Mouse (Mus musculus): Measurements from ENCODE around the gene Rpn1.

The Rpn1 gene

DNA sequence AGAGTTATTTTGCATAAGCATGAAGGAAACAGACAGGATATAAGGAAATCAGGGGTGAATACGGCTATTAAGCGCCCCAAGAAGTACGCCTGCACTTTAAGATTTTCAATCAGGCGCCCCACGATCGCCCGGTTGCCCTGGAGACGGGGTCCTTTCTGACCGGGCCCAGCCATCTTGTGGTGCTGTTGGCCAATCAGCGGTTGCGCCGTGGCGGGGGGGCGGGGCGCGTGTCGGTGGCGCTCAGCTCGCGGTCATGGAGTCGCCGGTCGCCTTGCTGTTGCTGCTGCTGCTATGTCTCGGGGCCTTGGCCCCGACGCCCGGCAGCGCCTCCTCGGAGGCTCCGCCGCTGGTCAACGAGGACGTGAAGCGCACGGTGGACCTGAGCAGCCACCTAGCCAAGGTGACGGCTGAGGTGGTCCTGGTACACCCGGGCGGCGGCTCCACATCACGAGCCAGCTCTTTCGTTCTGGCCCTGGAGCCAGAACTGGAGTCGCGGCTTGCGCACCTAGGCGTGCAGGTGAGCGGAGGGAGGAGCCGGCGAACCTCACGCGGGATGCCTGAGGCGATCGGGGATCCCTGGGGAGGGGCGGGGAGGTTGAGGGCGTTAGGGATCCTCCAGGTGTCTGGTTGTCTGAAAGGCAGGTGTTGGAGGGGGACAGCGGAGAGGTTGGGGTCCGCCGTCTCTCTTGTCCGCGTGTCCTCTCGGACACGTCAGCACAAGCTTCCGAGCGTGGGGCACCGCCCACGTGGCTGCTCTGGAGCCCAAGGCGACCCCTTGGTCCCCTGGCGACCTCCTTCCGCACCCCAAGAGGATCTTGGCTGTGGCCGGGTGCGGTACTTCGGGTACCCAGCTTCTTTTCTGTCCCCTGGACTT lies at the start of gene Rpn1:
TSS of gene Rpn1 (plus strand) at position 205 of the 874 bp plus-strand sequence.
- peak; percentile 96 to 98 for DNase-seq (ENCODE audit: low spot score in 2 of 2)

DNA sequence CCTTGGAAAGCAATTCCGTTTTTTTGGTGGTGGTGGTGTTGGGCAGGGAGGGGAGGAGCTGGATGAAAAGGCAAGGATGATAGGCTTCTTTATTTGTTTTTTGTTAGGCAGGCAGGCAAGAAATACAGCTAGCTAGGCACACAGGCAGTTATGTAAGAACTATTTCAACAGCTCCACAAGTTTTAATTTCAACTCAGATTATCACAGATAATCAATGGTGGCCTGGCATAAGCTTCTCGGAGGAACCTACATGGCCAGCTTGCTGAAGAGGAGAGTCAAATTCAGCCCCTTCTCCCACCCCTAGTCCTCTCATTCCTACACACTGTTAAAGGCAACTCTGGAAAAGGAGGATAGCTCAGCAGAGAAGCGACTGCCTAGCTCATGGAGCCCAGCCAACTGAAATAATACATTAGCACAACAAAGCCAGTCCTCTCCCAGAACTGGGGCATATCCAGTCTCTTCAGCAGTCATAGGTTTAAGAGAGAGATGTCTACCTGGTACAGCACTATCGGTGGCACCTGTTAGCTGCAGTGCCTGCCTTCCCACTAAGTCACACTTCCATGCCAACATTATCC lies 46.7 kb upstream of the Rpn1 start:
- no peak for DNase-seq (ENCODE audit: low spot score in 2 of 2)

DNA sequence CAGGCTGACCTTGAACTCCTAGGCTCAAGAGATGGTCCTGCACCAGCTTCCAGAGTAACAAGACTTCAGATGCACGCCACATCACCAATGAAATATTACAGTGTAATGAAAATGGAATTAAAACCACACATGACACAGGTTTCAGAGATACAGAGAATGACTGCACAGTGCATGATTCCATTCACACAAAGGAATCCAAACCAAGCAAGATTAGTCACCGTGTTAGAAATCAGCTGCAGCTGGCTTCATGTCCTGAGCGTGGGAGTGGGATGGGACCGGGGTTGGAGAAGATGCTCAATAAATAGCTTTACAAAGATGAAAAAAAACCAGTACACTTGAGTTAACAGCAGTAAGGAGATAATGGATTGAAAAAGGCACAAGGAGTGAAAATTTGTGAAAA lies 44.9 kb upstream of the Rpn1 start:
- no peak for DNase-seq (ENCODE audit: low spot score in 2 of 2)

DNA sequence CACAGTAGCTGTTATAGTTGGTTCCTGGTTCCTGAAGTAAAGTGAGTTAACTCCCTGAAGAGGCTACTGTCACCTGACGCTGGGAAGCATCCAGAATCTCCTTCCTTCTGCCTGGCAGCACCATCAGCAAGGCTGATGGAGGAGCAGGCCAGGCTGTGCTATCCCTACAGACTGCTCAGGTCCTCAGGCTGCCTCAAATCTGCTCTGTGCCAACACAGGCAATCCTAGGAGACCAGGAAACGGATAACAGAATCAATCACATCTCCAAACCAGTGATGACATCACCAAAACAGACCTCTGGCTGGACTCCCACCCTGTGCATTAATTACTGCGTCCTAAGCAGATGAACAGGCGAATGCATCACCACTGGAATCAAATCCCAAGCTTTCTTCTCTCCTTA lies 43.1 kb upstream of the Rpn1 start:
- no peak for DNase-seq (ENCODE audit: low spot score in 2 of 2)

DNA sequence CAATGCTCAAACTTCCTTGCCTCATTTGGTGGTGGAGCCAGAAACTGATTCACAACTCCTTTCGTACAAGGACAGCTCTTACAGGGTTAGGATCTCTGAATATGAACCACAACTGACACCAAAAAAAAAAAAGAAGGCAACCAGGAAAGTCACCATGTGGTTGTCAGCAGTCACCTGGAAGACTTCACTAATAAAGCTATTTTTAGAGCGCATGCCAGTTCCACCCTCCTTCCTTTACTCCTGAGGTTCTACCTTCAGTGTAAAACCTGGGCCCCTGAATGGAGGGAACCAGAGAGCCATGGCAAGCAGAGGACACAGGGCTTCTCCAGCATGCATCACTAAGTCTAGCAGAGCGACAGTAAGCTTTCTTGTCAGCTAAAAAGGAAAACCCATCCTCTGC lies 41.9 kb upstream of the Rpn1 start:
- DNase-seq (ENCODE audit: low spot score in 2 of 2), result no peak

DNA sequence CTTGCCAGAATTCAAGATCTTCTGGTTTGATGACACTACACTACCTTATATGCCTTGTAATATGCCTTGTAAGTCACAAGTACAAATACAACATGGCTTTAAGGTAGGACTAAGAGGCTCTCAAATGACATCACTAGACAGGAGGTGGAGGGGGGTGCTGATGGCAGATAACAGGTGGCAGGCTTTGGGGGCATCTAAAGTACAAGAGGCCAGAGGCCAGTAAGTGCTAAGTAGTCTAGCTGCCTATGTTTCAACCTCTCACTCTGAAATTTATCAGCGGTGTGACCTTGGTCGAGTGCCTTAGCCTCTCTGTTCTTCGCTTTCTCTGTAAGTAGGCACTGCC lies 40.1 kb upstream of the Rpn1 start:
- DNase-seq (ENCODE audit: low spot score in 2 of 2), result no peak

DNA sequence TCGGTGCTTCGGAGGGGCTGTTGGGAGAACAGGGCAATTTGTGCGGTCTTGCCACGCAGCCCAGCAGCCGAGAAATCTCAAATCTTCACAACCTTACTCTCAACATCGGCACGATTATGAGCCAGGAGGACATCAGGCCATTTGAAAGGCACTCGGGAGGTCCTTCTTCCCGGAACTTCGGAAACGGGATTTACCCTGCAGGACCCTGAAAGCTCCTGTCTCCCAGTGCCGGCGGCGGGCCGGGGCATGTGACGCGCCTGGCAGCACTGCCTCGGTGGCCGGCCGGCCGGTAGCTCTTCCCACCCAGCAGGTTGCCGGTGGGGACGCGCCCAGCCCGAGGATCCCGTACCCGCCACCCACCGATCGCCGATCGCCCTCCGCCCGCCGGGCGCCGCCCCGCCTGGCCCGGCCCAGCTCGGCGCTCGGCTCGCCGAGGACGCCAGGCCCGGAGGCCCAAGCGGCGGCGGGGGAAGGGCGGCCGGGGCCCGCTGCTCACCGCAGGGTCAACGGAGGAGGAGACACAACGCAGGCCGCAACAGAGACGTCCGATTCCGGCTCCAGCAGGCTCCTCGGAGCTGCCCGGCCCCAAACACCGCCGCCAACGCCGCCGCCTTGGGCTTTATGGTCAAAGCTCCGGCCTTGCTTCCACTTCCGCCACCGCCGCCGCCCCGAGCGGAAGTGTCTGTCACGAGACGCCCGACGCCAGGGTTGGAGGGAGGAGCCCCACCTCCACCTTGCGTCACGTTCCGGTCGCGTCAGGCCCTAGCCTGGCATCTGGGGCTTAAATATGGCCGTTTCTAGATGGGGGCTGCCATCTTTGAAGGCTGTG lies 39.5 kb upstream of the Rpn1 start, which contains the start of gene Rab7:
TSS of gene Rab7 (minus strand) at position 694 of the 829 bp plus-strand sequence.
- peak; percentile 86 to 91 for DNase-seq (ENCODE audit: low spot score in 2 of 2)

DNA sequence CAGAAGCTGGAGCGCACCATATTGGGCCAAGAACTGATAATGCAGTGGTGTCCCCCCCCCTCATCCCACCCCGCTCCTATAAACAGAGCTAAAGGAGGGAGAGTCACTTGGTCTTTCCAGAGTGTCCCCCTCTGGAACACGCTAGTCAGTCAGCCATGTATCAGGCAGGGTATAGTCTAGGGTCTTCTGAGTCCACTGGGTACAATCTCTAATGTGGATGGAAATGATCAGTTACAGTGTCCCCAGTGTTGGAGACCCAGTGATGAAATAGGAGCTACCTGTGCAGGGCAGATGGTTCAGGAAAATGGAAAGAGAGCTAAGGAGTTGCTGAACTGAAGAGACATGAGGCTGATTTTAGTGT lies 38.9 kb upstream of the Rpn1 start:
- DNase-seq (ENCODE audit: low spot score in 2 of 2), result no peak

DNA sequence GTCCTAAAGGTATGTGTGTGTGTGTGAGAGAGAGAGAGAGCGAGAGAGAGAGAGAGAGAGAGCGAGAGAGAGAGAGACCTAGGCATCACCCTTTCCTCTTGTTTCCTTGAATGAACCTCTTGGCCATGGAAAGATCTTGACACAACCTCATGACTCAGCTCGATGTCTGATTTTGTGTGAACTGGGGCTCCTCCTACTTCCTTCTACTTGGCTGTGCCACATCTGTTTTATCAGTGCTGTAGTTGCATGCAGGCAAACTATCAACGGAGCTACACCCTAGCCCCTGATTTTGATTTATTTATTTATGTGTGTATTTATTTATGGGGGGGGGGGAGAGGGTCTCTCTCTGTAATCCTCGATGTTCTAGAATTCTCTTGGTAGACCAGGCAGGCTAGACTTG lies 36.4 kb upstream of the Rpn1 start:
- no peak for DNase-seq (ENCODE audit: low spot score in 2 of 2)

DNA sequence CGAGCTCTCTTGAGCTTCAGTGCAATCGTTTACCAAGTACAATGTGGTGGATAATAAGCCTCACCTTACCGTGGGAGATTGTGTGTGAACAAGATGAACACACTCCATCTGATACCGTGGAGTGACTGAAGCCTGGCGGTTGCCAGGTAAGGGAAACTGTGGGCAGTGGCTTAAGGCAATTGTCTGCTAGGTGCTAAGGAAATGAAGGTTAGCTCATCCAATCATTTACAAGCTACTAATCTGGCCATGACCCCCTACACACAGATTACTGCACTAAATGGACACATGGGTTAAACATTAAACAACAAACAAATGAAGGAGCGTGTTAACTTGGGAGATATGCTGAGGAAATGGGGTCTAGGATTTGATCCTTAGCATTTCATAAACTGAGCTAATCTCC lies 35.3 kb upstream of the Rpn1 start:
- no peak for DNase-seq (ENCODE audit: low spot score in 2 of 2)

DNA sequence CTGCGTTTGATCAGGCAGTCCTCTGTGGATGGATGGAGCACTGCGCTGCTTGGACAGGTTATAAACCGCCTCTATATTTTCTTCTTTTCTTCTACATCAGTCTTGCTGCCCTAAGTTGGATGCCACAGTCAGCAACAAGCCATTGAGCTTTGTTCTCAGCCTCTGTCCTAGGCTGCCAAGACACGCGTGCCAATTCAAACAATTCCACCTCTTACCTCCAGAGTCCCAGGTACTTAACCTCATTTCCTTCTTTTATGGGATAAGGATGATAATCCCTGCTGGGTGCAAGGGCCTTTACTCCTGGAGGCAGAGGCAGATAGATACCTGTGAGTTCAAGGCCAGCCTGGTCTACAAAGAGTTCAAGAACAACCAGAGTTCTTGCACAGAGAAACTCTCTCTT lies 33.1 kb upstream of the Rpn1 start:
- no peak for DNase-seq (ENCODE audit: low spot score in 2 of 2)

DNA sequence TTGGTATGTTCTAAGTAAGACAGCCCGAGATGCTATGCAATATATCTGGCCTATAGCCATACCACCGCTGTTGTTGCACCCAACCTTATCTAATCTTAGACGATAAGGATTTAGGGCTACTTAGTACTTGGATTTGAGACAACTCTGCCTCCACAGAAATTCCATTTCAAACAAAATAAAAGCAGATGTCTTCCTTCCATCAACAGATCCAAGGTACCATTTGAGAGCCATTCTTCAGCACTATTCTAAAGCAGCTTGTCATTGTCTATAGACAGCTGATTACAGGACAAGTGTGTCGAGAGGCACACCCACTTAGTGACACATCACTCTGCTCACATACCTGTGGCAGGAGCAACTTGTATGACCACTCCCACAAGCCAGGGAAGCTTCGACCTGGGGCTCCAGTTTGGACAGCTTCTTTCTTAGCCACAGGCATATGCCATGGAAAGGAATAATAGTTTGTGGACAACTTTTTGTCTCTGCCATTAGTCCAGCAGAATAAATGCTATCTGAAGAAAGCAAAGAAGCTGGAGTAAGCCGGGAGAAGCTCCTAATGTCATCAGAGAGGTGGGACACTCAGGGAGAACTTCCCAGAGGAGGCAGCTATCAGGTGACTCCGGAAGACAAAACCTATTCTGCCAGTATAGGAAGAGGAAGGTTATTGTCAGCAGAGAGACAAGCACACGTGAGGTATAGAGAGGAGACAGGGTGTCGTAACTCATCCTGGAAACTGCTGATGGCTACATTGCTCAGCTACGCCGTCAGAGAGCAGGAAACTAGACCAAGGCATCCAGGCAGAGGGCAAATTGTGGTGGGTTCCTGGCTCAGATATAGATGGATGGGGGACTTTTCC lies 30.8 kb upstream of the Rpn1 start:
- DNase-seq (ENCODE audit: low spot score in 2 of 2), result no peak

DNA sequence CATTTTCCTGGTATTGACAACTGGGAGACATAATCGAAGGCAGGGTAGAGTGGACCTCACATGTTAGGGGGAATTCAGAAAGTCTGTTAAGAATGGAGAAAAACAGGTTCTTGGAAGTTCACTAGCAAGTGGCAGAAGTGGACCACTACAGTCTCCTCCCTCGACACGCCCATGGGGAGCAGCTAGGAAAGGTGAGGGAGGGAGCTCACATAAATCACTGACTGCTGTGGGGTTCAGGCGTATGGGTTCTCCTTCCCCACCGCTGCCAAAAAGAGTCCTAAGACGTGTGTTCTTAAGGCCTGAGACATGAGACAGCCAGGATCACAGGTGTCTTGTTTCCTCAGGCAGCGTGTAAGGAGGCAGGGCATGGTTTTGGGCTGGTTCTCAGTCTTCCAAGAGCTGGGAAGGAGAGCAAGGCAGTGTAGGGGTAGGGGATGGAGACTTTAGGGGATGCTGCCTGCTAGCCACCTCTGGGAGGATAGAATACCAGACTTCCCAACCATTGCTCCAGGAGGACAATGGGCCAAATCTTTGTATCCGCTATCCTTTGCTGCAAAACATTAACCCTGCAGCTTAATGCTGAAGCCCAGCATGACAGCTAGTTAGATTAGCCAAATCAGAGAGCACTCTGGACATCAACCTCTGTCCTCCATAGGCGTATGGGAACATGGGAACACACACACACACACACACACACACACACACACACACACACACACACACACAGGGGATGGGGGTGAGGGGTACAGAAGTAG lies 30.0 kb upstream of the Rpn1 start:
- DNase-seq (ENCODE audit: low spot score in 2 of 2), result no peak

DNA sequence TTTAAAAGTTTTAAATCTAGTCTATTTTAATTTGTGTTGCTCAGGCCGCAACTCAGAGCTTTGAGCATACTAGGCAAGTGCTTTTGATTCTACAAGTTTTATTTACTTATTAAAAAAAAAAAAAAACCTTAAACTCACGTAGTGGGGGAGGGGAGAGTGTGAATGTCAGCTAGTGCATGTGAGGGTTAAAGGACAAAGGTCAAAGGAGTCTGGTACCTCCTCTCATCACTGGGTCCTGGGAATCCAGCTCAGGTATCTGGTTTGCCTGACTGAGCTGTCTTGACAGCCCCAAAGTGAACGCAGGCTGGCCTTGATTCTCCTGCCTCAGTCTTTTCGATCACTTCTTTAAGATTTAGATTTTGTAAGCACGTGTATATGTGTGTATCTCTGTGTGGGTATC lies 28.6 kb upstream of the Rpn1 start:
- no peak for DNase-seq (ENCODE audit: low spot score in 2 of 2)

DNA sequence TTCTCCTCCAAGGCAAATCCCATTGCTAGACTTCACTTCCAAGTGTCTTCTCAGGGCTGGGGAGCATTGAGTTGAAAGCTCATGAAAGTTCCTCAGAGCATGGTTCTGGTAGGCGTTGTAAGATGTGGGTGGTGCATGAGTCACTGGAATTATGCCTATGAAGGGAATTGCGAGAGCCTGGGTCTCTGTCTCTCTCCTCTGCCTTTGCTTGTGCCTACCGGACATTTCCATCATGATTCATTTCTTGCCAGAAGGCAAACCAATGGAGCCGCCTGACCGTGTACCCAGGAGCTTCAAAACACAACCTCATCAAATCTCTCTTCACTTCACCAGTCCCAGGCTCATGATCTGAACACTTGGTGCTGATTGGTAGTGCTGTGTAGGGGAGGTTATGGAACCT lies 27.4 kb upstream of the Rpn1 start:
- DNase-seq (ENCODE audit: low spot score in 2 of 2), result peak in 1 of 2 experiments; percentile 16

DNA sequence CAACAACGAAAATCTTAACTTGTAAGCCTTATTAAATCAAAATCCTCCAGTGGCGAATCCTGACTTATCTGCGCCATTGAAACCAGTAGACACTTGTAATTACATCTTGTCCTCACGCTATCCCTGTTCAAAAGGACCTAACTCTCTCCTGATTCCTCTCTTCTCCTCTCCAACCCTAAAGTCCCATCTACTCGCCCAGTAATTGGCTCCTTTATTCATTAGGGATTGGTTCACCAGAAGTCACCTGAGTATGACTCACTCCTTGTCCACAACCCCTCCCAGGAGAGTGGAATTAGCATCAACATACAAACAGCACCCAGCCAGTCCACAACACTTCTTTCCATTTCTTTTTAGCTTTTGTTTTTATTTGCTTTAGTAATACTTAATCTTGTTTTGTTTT lies 24.4 kb upstream of the Rpn1 start:
- DNase-seq (ENCODE audit: low spot score in 2 of 2), result no peak

DNA sequence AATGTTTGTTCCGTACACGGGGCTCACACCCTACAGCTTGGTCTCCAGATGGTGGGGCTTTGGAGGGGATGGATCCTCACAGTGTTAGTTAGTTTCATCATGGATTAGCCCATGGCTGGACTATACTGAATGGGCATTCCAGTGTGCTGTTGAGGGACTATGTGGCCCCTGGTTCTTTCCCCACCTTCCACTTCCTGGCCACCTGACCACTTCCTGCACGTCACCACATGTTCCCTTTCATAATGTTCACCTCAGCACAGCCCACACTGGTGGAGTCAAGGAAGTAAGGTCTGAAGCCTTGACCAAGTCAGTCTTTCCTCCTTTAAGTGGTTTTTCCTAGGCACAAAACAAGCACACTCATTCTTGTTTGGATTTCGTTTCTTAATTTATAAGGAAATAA lies 23.7 kb upstream of the Rpn1 start:
- no peak for DNase-seq (ENCODE audit: low spot score in 2 of 2)

DNA sequence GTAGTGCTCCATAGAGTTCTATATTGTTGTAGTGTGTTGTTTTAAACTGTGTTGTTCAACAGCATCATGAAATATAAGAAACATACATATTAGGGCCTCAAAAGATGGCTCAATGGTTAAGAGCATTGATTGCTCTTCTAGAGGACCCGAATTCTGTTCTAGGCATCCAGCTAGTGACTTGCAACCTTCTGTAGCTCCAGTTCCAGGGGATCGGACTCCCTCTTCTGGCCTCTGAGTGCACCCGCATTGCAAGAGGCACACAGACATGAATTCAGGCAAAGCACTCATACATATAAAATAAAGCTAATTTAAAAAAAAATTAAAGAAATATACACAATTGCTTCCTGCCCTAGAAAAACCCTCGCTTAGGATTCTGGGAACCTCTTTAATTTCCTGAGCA lies 22.9 kb upstream of the Rpn1 start:
- no peak for DNase-seq (ENCODE audit: low spot score in 2 of 2)

DNA sequence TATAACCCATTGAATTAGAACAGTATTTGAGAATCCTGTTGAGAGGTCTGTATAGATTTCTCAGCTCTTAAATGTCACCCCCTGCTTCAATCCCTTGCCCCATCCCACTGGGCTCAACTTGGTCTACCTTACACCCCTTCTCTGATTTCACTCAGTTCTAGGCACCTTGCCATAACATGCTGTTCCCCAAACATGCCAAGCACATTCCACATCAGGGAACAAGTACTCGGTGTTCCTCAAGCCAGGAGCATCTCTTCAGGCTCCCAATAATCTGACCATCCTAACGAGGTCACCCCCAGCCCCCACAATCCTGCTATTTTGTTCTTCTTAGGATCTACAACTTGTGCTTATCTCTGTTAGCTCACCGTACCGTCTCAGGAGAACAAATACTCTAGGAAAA lies 21.9 kb upstream of the Rpn1 start:
- no peak for DNase-seq (ENCODE audit: low spot score in 2 of 2)

DNA sequence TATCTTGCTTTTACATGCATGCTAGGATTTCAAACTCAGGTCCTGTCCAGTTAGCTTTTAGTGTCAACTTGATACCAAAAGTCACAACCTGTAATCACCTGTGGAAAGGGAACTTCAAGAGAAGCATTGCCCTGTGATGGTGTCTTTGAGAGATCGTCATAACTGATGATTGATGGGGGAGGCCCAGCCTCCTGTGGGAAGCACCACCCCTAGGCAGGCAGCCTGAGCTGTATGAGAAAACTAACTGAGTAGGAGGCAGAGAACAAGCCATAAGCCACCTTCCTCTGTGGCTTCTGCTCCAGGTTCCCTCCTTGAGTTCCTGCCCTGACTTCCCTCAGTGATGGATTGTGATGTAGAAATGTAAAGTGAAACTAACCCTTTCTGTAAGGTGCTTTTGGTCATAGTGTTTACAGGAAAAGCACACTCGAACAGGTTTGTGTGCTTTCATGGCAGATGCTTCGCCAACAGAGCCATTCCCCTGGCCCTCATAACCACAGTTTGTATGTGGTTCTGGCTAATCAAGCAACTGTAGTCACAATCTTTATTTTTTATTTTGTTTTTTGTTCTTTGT lies 20.1 kb upstream of the Rpn1 start:
- DNase-seq (ENCODE audit: low spot score in 2 of 2), result no peak

DNA sequence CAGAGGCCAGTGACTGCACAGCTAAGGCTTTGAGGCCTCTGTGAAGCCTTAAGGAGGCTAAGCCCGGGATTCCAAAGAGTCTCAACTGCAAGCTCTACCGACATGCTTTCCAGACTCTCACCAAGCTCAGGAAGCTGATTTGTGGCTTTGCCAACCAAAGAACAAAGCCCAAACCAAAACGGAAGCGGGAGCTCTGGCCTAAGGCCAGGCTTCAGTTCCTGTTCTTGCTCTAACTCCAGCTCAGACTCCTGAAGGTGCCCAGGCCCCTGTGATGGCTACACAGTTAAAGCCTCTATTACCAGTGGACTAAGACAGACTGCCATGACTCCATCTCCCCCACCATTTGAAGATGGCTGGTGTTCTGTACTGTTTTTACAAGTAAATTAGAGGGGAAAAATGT lies 19.2 kb upstream of the Rpn1 start:
- no peak for DNase-seq (ENCODE audit: low spot score in 2 of 2)
